Mouse (Mus musculus): Measurements from ENCODE around the gene Dhdds. TPM values are rescaled to one million over a fixed set of nuclear protein-coding genes. Genes with fewer than 3 reads are reported as not detected.
A peak's percentile ranks its signal among the peaks of the same experiment; 100 is the strongest.

The Dhdds gene
- 1 to 10 TPM; 9.5 TPM for total RNA-seq (2021)
- long read RNA-seq, experiment 1, partial matches to known transcripts: 0 of 10 reads
- long read RNA-seq, experiment 1, other reads (novel, unspliced or antisense): 6 of 10 reads
- long read RNA-seq, experiment 2, partial matches to known transcripts: 0 of 6 reads
- long read RNA-seq, experiment 2, other reads (novel, unspliced or antisense): 0 of 6 reads

GRCm38 (mm10) chr4:134000466-134001438 is at the start of gene Dhdds:
Dhdds (minus strand) TSS chr4:134000918.
- peak; percentile 94 for DNase-seq

- no peak for DNase-seq
These were observed 46.9 kb upstream of the Dhdds start for GRCm38 (mm10) chr4:134047648-134048047.

GRCm38 (mm10) chr4:134043041-134043440 is 42.3 kb upstream of the Dhdds start:
- DNase-seq: no peak

GRCm38 (mm10) chr4:134041317-134042123 is 40.8 kb upstream of the Dhdds start:
- no peak for DNase-seq

GRCm38 (mm10) chr4:134035953-134036352 is 35.2 kb upstream of the Dhdds start:
- DNase-seq: peak; percentile 33

- no peak for DNase-seq
These were observed 25.1 kb upstream of the Dhdds start for GRCm38 (mm10) chr4:134025802-134026201.

GRCm38 (mm10) chr4:134020621-134021020 is 19.9 kb upstream of the Dhdds start:
- peak; percentile 31 for DNase-seq

GRCm38 (mm10) chr4:134019641-134020351 is 19.1 kb upstream of the Dhdds start:
- no peak for DNase-seq

- DNase-seq: no peak
These were observed 18.5 kb upstream of the Dhdds start for GRCm38 (mm10) chr4:134019210-134019609.

GRCm38 (mm10) chr4:134018779-134019145 is 18.0 kb upstream of the Dhdds start, which contains the start of gene Lin28a:
Lin28a (minus strand) TSS chr4:134018841.
- no peak for DNase-seq

GRCm38 (mm10) chr4:134018038-134018778 is 17.5 kb upstream of the Dhdds start:
- DNase-seq: no peak

GRCm38 (mm10) chr4:134017201-134017865 is 16.6 kb upstream of the Dhdds start:
- DNase-seq: no peak

GRCm38 (mm10) chr4:134016767-134017166 is 16.0 kb upstream of the Dhdds start:
- DNase-seq: no peak

GRCm38 (mm10) chr4:134016208-134016607 is 15.5 kb upstream of the Dhdds start:
- no peak for DNase-seq

GRCm38 (mm10) chr4:134012858-134013528 is 12.3 kb upstream of the Dhdds start:
- peak; percentile 61 for DNase-seq

GRCm38 (mm10) chr4:134011450-134012414 is 11.0 kb upstream of the Dhdds start:
- DNase-seq: no peak

GRCm38 (mm10) chr4:134009709-134010108 is 9.0 kb upstream of the Dhdds start:
- no peak for DNase-seq

- no peak for DNase-seq
These were observed 6.1 kb upstream of the Dhdds start for GRCm38 (mm10) chr4:134006845-134007244.

Data from gastrocnemius, postnatal 25 days (tissue).